Mouse (Mus musculus): ENCODE measurements around the gene Xkrx. TPM values are rescaled to one million over a fixed set of nuclear protein-coding genes. Genes with fewer than 3 reads are reported as not detected.
"Not testable (repeated sequence)": the region's sequence is repeated elsewhere in the genome, so short reads cannot be mapped to it uniquely, and the experiment has no call there.

Xkrx gene
- polyA plus RNA-seq (2012; fragmentation: generic; extraction: Trizol) = 0.09 TPM
- long read RNA-seq, experiment 1 = 0 reads
- long read RNA-seq, experiment 2 = 0 reads

GRCm38 (mm10) chrX:134162043-134162720 lies at the start of gene Xkrx:
TSS of gene Xkrx (minus strand) at chrX:134162076.
- H3K36me3 ChIP-seq (ENCODE audit: control insufficient read depth, insufficient read depth) = no peaks in the 10 kb centered on the region
- H3K27me3 ChIP-seq (ENCODE audit: control insufficient read depth, insufficient read depth, insufficient read length) = no peaks in the 10 kb centered on the region
- H3K79me3 ChIP-seq (ENCODE audit: low read depth) = no peaks in the 10 kb centered on the region
- H3ac ChIP-seq (ENCODE audit: control insufficient read depth, insufficient read length, low read depth) = no peak within 1 kb of the TSS
- H3K4me3 ChIP-seq (ENCODE audit: insufficient read depth, poor library complexity, severe bottlenecking) = no peak within 1 kb of the TSS
- no peak for TF ChIP-seq CEBPB (IDR thresholded peaks at IDR 0.05; ENCODE audit: low read depth)
- H3K79me2 ChIP-seq (ENCODE audit: control insufficient read depth, insufficient read depth) = no peaks in the 10 kb centered on the region

DNA sequence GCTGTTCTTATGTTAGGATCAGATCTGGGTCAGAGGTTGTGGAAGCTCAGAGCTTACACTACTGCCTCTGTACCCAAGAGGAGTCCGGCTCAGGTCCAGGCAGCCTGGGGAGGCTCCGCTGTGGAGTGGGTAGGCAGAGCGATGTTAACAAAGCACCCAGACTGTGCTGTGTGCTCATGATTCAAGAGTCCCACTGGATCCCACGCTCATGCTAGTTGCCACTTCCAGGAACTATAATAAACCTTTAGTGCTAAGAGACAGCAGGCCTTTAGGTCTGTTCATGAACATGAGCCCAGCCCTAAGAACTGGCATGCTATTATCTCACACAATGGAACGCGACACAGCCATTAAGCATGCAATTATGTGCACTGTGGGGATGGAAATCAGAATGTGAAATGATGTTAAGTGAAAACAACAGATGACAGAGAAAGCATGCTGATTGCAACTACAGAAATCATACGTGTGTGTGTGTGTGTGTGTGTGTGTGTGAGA lies 49.3 kb upstream of the Xkrx start:
- Histone ChIP-seq H3ac (ENCODE audit: control insufficient read depth, insufficient read length, low read depth) (no peak overlapping the region), H3K36me3 (ENCODE audit: control insufficient read depth, insufficient read depth) (no peaks in the 10 kb centered on the region), H3K4me3 (ENCODE audit: insufficient read depth, poor library complexity, severe bottlenecking) (no peak overlapping the region), H3K79me3 (ENCODE audit: low read depth) (no peaks in the 10 kb centered on the region), H3K27me3 (ENCODE audit: control insufficient read depth, insufficient read depth, insufficient read length) (no peaks in the 10 kb centered on the region), H3K79me2 (ENCODE audit: control insufficient read depth, insufficient read depth) (no peaks in the 10 kb centered on the region)
- TF ChIP-seq USF1 (IDR thresholded peaks at IDR 0.05; ENCODE audit: low read depth) (no peak), FOSL1 (IDR thresholded peaks at IDR 0.05; ENCODE audit: insufficient read depth, low read length, poor library complexity, severe bottlenecking) (no peak), MYOG (IDR thresholded peaks at IDR 0.05; ENCODE audit: control insufficient read depth, extremely low read depth, insufficient read length) (no peak), CEBPB (IDR thresholded peaks at IDR 0.05; ENCODE audit: low read depth) (no peak), CTCF (IDR thresholded peaks at IDR 0.05; ENCODE audit: control insufficient read depth, insufficient read depth, insufficient read length) (no peak), MAX (IDR thresholded peaks at IDR 0.05) (no peak), MYOD1 (IDR thresholded peaks at IDR 0.05; ENCODE audit: control insufficient read depth, insufficient read length, low read depth) (no peak)

DNA sequence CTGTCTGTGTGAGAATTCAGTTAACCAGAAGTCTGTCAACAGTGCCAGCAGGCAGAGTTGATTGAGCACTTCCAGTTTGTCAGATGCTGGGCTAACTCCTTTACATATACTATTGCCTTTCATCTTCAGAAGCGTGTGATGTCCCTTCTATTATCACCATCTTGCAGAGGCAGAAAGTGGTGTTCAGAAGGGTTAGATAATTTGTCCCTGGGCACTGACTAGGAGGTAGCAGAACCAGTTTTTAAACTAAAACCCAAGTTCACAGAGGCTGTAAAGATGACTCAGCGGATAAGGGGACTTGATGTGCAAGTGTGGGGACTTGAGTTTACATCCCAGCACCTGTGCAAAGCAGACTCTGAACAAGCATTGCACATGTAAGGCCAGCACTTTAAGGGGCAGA lies 46.6 kb upstream of the Xkrx start:
- Histone ChIP-seq H3K4me3 (ENCODE audit: insufficient read depth, poor library complexity, severe bottlenecking) (no peak overlapping the region), H3K27me3 (ENCODE audit: control insufficient read depth, insufficient read depth, insufficient read length) (no peaks in the 10 kb centered on the region), H3K36me3 (ENCODE audit: control insufficient read depth, insufficient read depth) (no peaks in the 10 kb centered on the region), H3ac (ENCODE audit: control insufficient read depth, insufficient read length, low read depth) (no peak overlapping the region), H3K79me3 (ENCODE audit: low read depth) (no peaks in the 10 kb centered on the region), H3K79me2 (ENCODE audit: control insufficient read depth, insufficient read depth) (no peaks in the 10 kb centered on the region)
- TF ChIP-seq CTCF (IDR thresholded peaks at IDR 0.05; ENCODE audit: control insufficient read depth, insufficient read depth, insufficient read length) (no peak), MYOG (IDR thresholded peaks at IDR 0.05; ENCODE audit: control insufficient read depth, extremely low read depth, insufficient read length) (no peak), FOSL1 (IDR thresholded peaks at IDR 0.05; ENCODE audit: insufficient read depth, low read length, poor library complexity, severe bottlenecking) (no peak), MAX (IDR thresholded peaks at IDR 0.05) (no peak), MYOD1 (IDR thresholded peaks at IDR 0.05; ENCODE audit: control insufficient read depth, insufficient read length, low read depth) (no peak), USF1 (IDR thresholded peaks at IDR 0.05; ENCODE audit: low read depth) (no peak), CEBPB (IDR thresholded peaks at IDR 0.05; ENCODE audit: low read depth) (no peak)

DNA sequence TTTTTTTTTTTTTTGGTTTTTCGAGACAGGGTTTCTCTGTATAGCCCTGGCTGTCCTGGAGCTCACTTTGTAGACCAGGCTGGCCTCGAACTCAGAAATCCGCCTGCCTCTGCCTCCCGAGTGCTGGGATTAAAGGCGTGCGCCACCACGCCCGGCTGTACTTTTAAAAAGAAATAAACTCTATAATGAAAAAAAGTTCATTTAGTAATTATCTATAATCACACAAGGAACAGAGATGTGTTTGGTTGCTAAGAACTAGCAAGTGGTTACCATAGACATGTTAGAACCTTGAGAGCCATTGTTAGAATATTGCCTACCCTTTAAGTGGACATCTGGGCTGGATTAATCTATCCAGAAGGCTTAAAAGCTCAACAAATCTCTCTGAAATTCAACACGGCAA lies 25.3 kb upstream of the Xkrx start, which contains the start of gene Arl13a:
Gene Arl13a, plus strand, starts transcription at position 301 of the 400 bp plus-strand sequence.
- H3K79me2 ChIP-seq (ENCODE audit: control insufficient read depth, insufficient read depth); H3K4me3 ChIP-seq (ENCODE audit: insufficient read depth, poor library complexity, severe bottlenecking); H3K79me3 ChIP-seq (ENCODE audit: low read depth); H3ac ChIP-seq (ENCODE audit: control insufficient read depth, insufficient read length, low read depth); H3K36me3 ChIP-seq (ENCODE audit: control insufficient read depth, insufficient read depth); H3K27me3 ChIP-seq (ENCODE audit: control insufficient read depth, insufficient read depth, insufficient read length): not testable (repeated sequence)

- no peak overlapping the region for H3K4me3 ChIP-seq (ENCODE audit: insufficient read depth, poor library complexity, severe bottlenecking)
- TF ChIP-seq FOSL1 (IDR thresholded peaks at IDR 0.05; ENCODE audit: insufficient read depth, low read length, poor library complexity, severe bottlenecking) (no peak), MYOD1 (IDR thresholded peaks at IDR 0.05; ENCODE audit: control insufficient read depth, insufficient read length, low read depth) (no peak), CTCF (IDR thresholded peaks at IDR 0.05; ENCODE audit: control insufficient read depth, insufficient read depth, insufficient read length) (no peak), MAX (IDR thresholded peaks at IDR 0.05) (no peak), CEBPB (IDR thresholded peaks at IDR 0.05; ENCODE audit: low read depth) (no peak), MYOG (IDR thresholded peaks at IDR 0.05; ENCODE audit: control insufficient read depth, extremely low read depth, insufficient read length) (no peak), USF1 (IDR thresholded peaks at IDR 0.05; ENCODE audit: low read depth) (no peak)
- no peaks in the 10 kb centered on the region for H3K36me3 ChIP-seq (ENCODE audit: control insufficient read depth, insufficient read depth)
- no peaks in the 10 kb centered on the region for H3K79me2 ChIP-seq (ENCODE audit: control insufficient read depth, insufficient read depth)
- no peak overlapping the region for H3ac ChIP-seq (ENCODE audit: control insufficient read depth, insufficient read length, low read depth)
- H3K27me3 ChIP-seq (ENCODE audit: control insufficient read depth, insufficient read depth, insufficient read length) = no peaks in the 10 kb centered on the region
- H3K79me3 ChIP-seq (ENCODE audit: low read depth) = no peaks in the 10 kb centered on the region
Measured at GRCm38 (mm10) chrX:134174699-134175098, 12.8 kb upstream of the Xkrx start.

DNA sequence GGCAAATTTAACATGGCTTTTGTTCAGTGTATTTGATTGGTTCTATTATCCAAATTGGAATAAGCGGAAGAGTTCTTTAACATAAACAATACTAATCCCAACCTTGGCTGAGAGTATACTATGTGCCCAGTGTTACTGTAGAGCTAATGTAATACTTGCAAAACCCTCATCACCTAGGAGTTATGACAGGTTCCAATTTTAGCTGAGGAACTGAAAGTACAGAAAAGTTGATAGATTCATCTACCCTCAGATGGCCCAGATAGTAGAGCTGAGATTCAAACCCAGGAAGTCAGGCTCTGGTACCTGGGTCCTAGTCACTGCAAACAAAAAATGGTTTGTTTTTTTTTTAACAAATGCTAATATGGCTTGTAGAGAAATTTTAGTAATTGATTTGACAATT lies 8.7 kb upstream of the Xkrx start:
- Histone ChIP-seq H3ac (ENCODE audit: control insufficient read depth, insufficient read length, low read depth) (no peak overlapping the region), H3K36me3 (ENCODE audit: control insufficient read depth, insufficient read depth) (no peaks in the 10 kb centered on the region), H3K79me2 (ENCODE audit: control insufficient read depth, insufficient read depth) (no peaks in the 10 kb centered on the region), H3K79me3 (ENCODE audit: low read depth) (no peaks in the 10 kb centered on the region), H3K27me3 (ENCODE audit: control insufficient read depth, insufficient read depth, insufficient read length) (no peaks in the 10 kb centered on the region), H3K4me3 (ENCODE audit: insufficient read depth, poor library complexity, severe bottlenecking) (no peak overlapping the region)
- TF ChIP-seq USF1 (IDR thresholded peaks at IDR 0.05; ENCODE audit: low read depth) (no peak), MYOD1 (IDR thresholded peaks at IDR 0.05; ENCODE audit: control insufficient read depth, insufficient read length, low read depth) (no peak), CTCF (IDR thresholded peaks at IDR 0.05; ENCODE audit: control insufficient read depth, insufficient read depth, insufficient read length) (no peak), CEBPB (IDR thresholded peaks at IDR 0.05; ENCODE audit: low read depth) (no peak), MAX (IDR thresholded peaks at IDR 0.05) (no peak), MYOG (IDR thresholded peaks at IDR 0.05; ENCODE audit: control insufficient read depth, extremely low read depth, insufficient read length) (no peak), FOSL1 (IDR thresholded peaks at IDR 0.05; ENCODE audit: insufficient read depth, low read length, poor library complexity, severe bottlenecking) (no peak)

All from C2C12 (cell line).